Mouse (Mus musculus): ENCODE measurements around the gene Scd4.
A peak's percentile ranks its signal among the peaks of the same experiment; 100 is the strongest.
"Not testable (repeated sequence)": the region's sequence is repeated elsewhere in the genome, so short reads cannot be mapped to it uniquely, and the experiment has no call there.

Gene Scd4

DNA sequence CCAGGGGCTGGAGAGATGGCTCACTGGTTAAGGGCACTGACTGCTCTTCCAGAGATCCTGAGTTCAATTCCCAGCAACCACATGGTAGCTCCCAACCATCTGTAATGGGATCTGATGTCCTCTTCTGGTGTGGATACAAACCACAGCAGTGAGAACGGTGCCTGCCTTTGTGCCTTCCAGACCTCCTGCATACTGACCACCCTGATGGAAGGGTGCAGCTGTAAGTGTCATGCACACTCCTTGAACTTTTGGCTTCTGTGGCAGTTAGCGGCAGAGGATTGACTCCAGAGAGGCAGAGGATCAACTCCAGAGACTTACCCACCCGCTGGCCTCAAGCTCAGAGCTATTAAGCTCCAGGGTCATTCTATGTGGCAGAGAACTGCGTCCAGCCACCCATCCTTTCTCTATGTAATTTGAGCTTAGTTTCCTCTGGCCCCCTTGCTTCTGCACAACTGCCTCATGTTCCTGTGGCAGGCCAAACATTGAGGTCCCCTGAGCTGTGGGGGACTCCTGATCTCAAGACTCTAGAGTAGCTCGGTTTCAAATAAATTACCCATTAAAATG lies 16.1 kb upstream of the Scd4 start:
- no peak for DNase-seq (ENCODE audit: low spot score in 2 of 2)

GRCm38 (mm10) chr19:44317391-44317790 lies 15.5 kb upstream of the Scd4 start:
- DNase-seq (ENCODE audit: low spot score in 2 of 2) = no peak

DNA sequence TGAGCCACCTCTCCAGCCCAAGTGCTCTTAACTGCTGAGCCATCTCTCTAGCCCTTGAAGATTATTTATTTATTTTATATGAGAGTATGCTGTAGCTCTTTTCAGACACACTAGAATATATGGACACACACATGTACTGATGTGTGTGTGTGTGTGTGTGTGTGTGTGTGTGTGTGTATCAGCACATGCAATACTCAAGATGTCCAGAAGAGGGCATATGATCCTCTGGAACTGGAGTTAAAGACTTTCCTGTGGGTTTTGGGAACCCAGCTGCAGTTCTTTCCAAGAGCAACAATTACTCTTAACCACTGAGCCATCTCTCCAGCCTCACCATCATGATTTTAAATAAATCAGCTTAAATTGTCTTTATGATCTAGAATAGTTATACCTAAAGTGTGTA lies 14.3 kb upstream of the Scd4 start:
- DNase-seq (ENCODE audit: low spot score in 2 of 2) = no peak

- no peak for DNase-seq (ENCODE audit: low spot score in 2 of 2)
Measured at GRCm38 (mm10) chr19:44320316-44320715, 12.6 kb upstream of the Scd4 start.

DNA sequence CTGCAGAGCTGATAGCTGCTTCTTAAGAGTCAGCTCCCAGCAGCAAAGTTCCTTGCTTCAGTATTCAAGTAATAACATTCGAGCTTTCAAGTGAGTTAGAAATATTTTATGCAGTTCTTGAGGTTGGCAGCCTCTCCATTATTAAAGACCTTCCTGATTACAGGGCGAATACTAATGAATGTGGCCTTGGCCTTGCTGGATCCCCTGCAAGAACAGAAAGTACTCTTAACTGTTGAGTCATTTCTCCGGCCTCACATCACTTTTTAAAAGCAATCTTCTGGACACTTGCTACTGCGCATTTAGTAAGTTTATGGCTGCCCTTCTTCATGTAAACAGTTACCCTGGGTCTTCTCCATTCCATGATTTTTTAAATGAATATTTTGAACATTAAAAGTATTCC lies 11.7 kb upstream of the Scd4 start:
- DNase-seq (ENCODE audit: low spot score in 2 of 2) = no peak

- DNase-seq (ENCODE audit: low spot score in 2 of 2) = no peak
Measured at GRCm38 (mm10) chr19:44321631-44322030, 11.3 kb upstream of the Scd4 start.

DNA sequence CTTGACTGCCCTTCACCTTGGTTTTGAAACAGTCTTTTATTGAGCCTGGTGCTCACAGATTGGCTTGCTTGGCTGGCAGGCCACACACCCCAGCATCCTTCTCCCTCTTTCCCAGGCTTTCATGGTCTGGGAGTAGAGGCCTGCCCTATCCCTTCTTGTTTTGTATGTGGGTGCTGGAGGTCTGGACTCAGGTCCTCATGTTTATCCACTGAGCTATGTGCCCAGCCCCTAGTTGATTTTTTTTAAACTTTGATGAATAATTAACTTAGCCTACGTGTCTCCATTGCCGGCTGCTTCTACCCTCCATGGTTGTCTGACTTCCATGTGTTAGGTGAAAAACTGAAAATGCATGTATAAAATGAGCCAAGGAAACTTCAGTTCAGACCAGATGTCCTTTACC lies 3.3 kb upstream of the Scd4 start:
- no peak for DNase-seq (ENCODE audit: low spot score in 2 of 2)

GRCm38 (mm10) chr19:44331128-44331527 lies 1.8 kb upstream of the Scd4 start:
- not testable (repeated sequence) for DNase-seq (ENCODE audit: low spot score in 2 of 2)

- DNase-seq (ENCODE audit: low spot score in 2 of 2) = no peak
Measured at GRCm38 (mm10) chr19:44331911-44332310, 981 bp upstream of the Scd4 start.

DNA sequence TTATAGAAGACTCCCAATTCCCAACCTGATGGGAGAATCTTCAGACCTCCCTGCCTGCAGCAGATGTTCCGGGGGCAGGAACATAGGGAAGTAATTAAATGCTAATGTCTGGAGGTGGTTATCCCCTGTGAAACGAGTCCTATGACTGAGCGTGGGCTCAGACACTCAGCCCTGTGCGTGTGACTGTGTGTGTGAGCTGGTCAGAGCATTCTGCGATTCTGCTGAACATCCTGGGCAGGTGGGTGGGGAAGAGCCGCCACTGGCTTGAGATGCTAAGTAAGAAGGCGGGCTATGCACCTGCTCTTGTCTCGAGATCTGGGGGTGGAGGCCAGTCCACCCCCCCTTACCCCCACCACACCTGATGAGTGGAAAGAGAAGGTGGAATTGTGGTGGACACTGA lies 566 bp upstream of the Scd4 start:
- DNase-seq (ENCODE audit: low spot score in 2 of 2) = no peak

DNA sequence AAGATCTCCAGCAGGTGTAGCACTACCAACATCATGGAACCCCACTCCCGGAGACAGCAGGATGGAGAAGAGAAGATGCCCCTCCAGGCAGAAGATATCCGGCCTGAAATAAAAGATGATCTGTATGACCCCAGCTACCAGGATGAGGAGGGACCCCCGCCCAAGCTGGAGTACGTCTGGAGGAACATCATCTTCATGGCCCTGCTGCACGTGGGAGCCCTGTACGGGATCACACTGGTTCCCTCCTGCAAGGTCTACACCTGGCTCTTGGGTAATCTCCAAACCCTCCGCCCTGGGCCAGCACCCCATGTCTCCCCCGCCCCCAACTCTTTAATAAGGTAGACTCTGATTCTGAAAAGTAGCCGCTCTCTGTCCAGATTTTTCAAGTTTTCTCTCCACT lies 1.1 kb downstream of the Scd4 start:
- DNase-seq (ENCODE audit: low spot score in 2 of 2) = no peak

DNA sequence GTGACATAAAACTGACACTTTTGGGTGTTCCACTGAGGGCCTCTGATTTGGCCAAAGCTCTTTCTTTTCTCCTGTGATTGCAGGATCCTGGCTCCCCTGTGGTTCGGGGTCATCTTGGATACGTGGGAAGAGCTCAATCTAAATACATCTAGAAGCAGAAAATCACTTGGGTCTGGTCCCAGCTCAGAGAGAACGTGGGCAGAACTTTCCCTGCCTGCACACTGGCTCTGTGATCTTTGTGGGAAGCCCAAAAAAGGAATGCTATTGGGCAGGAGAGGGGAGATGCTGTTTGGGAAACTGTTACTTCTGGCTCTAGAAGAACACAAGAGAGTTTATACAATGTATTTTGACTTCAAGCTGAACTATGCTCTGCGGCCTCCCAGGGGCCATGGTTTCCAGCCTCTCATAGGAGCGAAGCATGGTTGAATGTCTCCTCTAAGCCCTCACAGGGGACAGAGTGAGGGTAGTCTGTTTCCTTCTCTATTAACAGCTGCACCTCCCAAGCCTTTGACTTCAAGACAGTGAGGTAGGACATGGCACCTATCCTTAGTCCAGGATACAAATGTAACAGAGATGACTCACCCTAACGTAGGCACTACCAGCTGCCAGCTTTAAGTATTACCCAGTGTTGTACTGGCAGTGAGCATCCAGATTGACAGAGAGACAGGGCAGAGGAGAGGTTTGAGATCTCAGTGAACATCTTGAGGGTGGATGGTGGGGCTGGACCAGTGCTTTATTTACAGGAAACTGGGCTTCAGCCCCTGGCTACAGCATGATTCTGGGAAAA lies 3.2 kb downstream of the Scd4 start:
- DNase-seq (ENCODE audit: low spot score in 2 of 2) = no peak

DNA sequence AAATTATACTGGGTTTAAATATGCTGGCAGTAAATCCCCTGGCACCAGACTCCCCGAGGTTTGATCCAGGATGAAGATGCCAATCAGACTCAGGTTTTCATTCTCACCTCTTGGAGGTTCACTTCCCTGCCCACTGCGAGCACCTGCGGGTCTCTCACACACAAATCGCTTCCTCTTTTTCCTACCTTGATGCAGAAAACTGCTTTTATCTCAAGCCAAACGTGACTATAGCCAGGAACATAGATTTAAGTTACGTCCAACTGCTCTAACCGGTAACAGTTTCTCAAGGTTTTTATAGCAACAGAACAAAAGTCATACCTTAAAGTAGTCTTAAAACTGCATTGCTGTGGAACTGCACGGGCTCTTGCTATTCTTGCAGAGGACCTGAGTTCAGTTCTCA lies 16.8 kb downstream of the Scd4 start:
- no peak for DNase-seq (ENCODE audit: low spot score in 2 of 2)

DNA sequence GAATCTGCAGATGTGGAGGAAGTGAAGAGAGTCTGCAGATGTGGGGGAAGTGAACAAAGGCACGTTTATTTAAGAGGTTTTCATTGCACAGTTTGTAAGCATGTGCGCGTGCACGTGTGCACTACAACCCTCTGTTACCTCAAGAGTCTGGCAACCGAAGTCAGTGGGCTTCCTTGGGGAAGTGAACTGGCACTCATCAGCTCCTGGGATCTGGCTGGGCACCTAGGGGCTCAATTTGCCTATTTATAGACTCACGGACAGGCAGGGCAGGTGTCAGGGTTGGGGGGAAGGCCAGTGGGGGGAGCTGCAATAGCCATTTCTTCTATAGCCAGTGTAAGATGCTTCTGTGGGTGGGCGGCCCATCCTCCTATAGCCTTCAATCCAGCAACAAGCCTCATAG lies 18.9 kb downstream of the Scd4 start:
- DNase-seq (ENCODE audit: low spot score in 2 of 2) = no peak

DNA sequence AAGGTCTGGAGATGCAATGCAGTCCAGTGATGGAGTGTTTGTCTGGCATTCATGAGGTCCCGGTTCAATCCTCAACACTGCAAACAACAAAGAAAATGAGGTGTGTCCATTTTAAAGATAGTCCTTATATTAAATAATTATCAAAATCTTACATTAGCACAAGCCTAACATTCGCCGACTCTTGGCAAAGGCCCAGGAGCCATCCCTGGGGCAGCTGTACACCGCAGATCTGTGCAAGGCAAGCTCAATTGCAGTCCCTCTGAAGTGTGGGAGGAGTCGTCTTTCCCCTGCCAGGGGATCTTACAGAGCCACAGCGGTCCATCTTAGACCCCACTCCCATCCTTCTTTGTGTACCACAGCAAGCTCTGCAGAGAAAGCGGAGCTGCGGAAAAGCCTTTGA lies 25.8 kb downstream of the Scd4 start:
- DNase-seq (ENCODE audit: low spot score in 2 of 2) = no peak

DNA sequence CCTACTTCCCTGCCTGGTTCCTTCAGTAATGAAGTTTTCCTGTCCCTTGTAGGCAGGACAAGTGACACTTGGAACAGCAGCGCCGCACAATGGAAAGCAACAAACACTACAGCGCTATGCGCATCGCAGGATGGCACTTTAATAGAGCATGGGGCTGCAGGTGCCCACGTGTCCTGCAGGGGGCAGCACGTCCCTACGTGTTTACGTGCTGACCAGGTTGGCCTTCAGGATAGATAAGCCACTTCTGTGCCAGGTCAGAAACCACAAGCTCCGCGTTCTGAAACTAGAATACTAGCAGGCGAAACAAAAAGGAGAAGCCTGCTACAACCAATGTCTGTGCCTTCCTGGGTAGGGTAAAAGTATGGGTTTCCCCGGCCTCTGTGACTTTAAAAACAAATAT lies 30.6 kb downstream of the Scd4 start:
- DNase-seq (ENCODE audit: low spot score in 2 of 2) = peak; percentile 47 to 71

GRCm38 (mm10) chr19:44364029-44364428 lies 31.1 kb downstream of the Scd4 start:
- no peak for DNase-seq (ENCODE audit: low spot score in 2 of 2)

GRCm38 (mm10) chr19:44365733-44366132 lies 32.8 kb downstream of the Scd4 start:
- no peak for DNase-seq (ENCODE audit: low spot score in 2 of 2)

- not testable (repeated sequence) for DNase-seq (ENCODE audit: low spot score in 2 of 2)
Measured at GRCm38 (mm10) chr19:44367076-44367475, 34.2 kb downstream of the Scd4 start.

DNA sequence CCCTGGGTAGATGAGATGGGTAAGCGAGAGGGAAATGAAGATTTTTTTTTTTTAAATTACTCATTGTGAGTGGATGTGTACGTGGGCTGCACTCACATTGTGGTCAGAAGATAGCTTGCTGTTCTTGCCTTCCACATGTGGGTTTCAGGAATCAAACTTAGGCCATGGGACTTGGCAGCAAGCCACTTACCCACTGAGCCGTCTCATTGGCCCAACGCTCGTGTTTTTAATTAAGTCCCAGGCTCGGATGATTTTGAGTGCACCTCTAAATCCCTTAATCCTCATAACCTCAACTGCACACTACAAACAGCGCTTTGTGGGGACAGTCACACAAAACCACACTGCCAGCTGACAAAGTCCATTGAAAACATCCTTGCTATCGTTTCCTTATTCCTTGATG lies 36.5 kb downstream of the Scd4 start:
- no peak for DNase-seq (ENCODE audit: low spot score in 2 of 2)

DNA sequence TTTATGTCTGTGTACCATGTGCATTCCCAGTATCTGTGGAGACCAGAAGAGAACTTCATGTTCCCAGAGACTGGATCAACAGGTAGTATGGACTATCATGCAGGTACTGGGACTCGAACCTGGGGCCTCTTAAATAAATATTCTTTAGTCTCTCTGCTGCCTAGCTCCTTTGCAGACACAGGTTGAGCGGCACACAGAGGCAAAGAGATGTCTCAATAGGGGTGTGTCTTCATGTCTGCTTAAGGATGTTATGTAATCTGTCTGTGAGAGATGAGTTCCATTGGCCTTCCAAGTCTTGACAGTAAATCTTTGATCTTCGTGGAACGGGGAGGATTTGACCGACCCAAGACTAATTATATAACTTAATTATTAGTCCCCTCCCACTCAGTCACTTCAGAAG lies 37.3 kb downstream of the Scd4 start:
- DNase-seq (ENCODE audit: low spot score in 2 of 2) = no peak

DNA sequence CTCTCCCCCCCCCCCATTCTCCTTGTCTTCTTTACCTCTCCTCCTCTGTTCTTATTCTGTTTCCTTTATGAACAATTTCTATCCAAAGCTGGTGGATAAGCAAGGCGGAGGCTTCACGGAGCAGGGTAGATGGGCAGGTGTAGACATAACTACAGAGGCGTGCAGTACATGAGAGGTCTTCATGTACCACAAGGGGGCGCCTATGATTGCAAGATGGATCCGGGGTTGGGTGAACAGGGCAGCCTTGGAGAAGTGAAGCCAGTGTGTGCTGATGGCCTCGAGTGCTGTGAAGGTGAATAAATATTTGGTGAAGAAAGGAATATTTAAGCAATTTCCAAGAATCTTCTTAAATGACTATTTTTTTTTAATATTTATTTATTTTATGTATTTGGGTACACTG lies 40.1 kb downstream of the Scd4 start:
- DNase-seq (ENCODE audit: low spot score in 2 of 2) = peak; percentile 53 to 80

GRCm38 (mm10) chr19:44376511-44376951 lies 43.6 kb downstream of the Scd4 start:
- no peak for DNase-seq (ENCODE audit: low spot score in 2 of 2)

Data from urinary bladder, postnatal 4 days (tissue).